Mouse (Mus musculus): ENCODE data around the gene Pik3c2b. TPM values are rescaled to one million over a fixed set of nuclear protein-coding genes. Genes with fewer than 3 reads are reported as not detected.

The Pik3c2b gene
- polyA plus RNA-seq, 1 experiment from 2014 or later: 8.0 TPM

- H3K9ac ChIP-seq: no peak overlapping the region; the same call in none of the 2 replicates
- no peaks in the 10 kb centered on the region for H3K9me3 ChIP-seq (replicated peaks)
- WGBS: 37% methylated on average over 11 of the region's 11 CpGs
- peaks cover 32% of the 10 kb centered on the region for H3K4me1 ChIP-seq (replicated peaks)
- H3K4me3 ChIP-seq: peak overlapping the region; percentile 27
- H3K4me2 ChIP-seq: peak overlapping the region; percentile 57
- peak overlapping the region; percentile 86 for H3K27ac ChIP-seq
- H3K27me3 ChIP-seq: no peaks in the 10 kb centered on the region
- peaks cover 42% of the 10 kb centered on the region for H3K36me3 ChIP-seq
- ATAC-seq (replicated peaks; ENCODE audit: insufficient number of reproducible peaks, insufficient read depth, low FRiP score, low read depth): peak; percentile 77
Observed at GRCm38 (mm10) chr1:133083942-133084625, 38.6 kb downstream of the Pik3c2b start.

GRCm38 (mm10) chr1:133084708-133085416 lies 39.4 kb downstream of the Pik3c2b start:
- Histone ChIP-seq H3K9ac (no peak overlapping the region), H3K4me3 (no peak overlapping the region), H3K9me3 (replicated peaks) (no peaks in the 10 kb centered on the region), H3K36me3 (peaks cover 35% of the 10 kb centered on the region), H3K27ac (peak overlapping the region; percentile 86), H3K4me1 (replicated peaks) (peaks cover 32% of the 10 kb centered on the region), H3K4me2 (peak overlapping the region; percentile 57; the same call in 1 of the 2 replicates), H3K27me3 (no peaks in the 10 kb centered on the region)
- 73% methylated on average over 14 of the region's 14 CpGs for WGBS
- ATAC-seq (replicated peaks; ENCODE audit: insufficient number of reproducible peaks, insufficient read depth, low FRiP score, low read depth): no peak

GRCm38 (mm10) chr1:133085417-133085742 lies 39.9 kb downstream of the Pik3c2b start:
- H3K9ac ChIP-seq: no peak overlapping the region
- H3K4me2 ChIP-seq: no peak overlapping the region
- 87% methylated on average over 8 of the region's 8 CpGs for WGBS
- no peaks in the 10 kb centered on the region for H3K27me3 ChIP-seq
- no peaks in the 10 kb centered on the region for H3K9me3 ChIP-seq (replicated peaks)
- H3K36me3 ChIP-seq: peaks cover 38% of the 10 kb centered on the region
- H3K4me3 ChIP-seq: no peak overlapping the region
- peaks cover 32% of the 10 kb centered on the region for H3K4me1 ChIP-seq (replicated peaks)
- ATAC-seq (replicated peaks; ENCODE audit: insufficient number of reproducible peaks, insufficient read depth, low FRiP score, low read depth): no peak
- H3K27ac ChIP-seq: peak overlapping the region; percentile 86; the same call in 1 of the 2 replicates

GRCm38 (mm10) chr1:133086804-133087203 lies 41.3 kb downstream of the Pik3c2b start:
- Histone ChIP-seq H3K27me3 (no peaks in the 10 kb centered on the region), H3K4me2 (no peak overlapping the region), H3K9ac (no peak overlapping the region), H3K4me1 (replicated peaks) (peaks cover 32% of the 10 kb centered on the region), H3K36me3 (peaks cover 43% of the 10 kb centered on the region), H3K4me3 (no peak overlapping the region), H3K9me3 (replicated peaks) (no peaks in the 10 kb centered on the region), H3K27ac (no peak overlapping the region)
- WGBS: 83% methylated on average over 10 of the region's 10 CpGs
- ATAC-seq (replicated peaks; ENCODE audit: insufficient number of reproducible peaks, insufficient read depth, low FRiP score, low read depth): no peak

GRCm38 (mm10) chr1:133087206-133087905 lies 41.9 kb downstream of the Pik3c2b start:
- Histone ChIP-seq H3K4me3 (no peak overlapping the region), H3K9ac (no peak overlapping the region), H3K4me1 (replicated peaks) (peaks cover 32% of the 10 kb centered on the region), H3K27ac (0 out of 2 replicates have a peak overlapping the region, but pooled peaks have one; percentile 18), H3K27me3 (no peaks in the 10 kb centered on the region), H3K36me3 (peaks cover 38% of the 10 kb centered on the region), H3K4me2 (no peak overlapping the region), H3K9me3 (replicated peaks) (no peaks in the 10 kb centered on the region)
- 43% methylated on average over 7 of the region's 7 CpGs for WGBS
- no peak for ATAC-seq (replicated peaks; ENCODE audit: insufficient number of reproducible peaks, insufficient read depth, low FRiP score, low read depth)

GRCm38 (mm10) chr1:133088196-133088595 lies 42.7 kb downstream of the Pik3c2b start:
- H3K36me3 ChIP-seq: peaks cover 37% of the 10 kb centered on the region
- peaks cover 29% of the 10 kb centered on the region for H3K4me1 ChIP-seq (replicated peaks)
- H3K27me3 ChIP-seq: no peaks in the 10 kb centered on the region
- no peak overlapping the region for H3K9ac ChIP-seq
- H3K9me3 ChIP-seq (replicated peaks): no peaks in the 10 kb centered on the region
- 82% methylated on average over 10 of the region's 10 CpGs for WGBS
- H3K4me3 ChIP-seq: no peak overlapping the region
- H3K4me2 ChIP-seq: no peak overlapping the region
- no peak for ATAC-seq (replicated peaks; ENCODE audit: insufficient number of reproducible peaks, insufficient read depth, low FRiP score, low read depth)
- H3K27ac ChIP-seq: no peak overlapping the region

- Histone ChIP-seq H3K4me3 (no peak overlapping the region), H3K4me2 (no peak overlapping the region), H3K9ac (no peak overlapping the region), H3K36me3 (peaks cover 46% of the 10 kb centered on the region), H3K27ac (no peak overlapping the region), H3K27me3 (no peaks in the 10 kb centered on the region), H3K9me3 (replicated peaks) (no peaks in the 10 kb centered on the region), H3K4me1 (replicated peaks) (peaks cover 17% of the 10 kb centered on the region)
- 83% methylated on average over 4 of the region's 4 CpGs for WGBS
- no peak for ATAC-seq (replicated peaks; ENCODE audit: insufficient number of reproducible peaks, insufficient read depth, low FRiP score, low read depth)
Observed at GRCm38 (mm10) chr1:133089415-133089814, 43.9 kb downstream of the Pik3c2b start.

- Histone ChIP-seq H3K4me1 (replicated peaks) (peaks cover 5% of the 10 kb centered on the region), H3K27me3 (no peaks in the 10 kb centered on the region), H3K9me3 (replicated peaks) (no peaks in the 10 kb centered on the region), H3K36me3 (peaks cover 59% of the 10 kb centered on the region), H3K4me3 (no peak overlapping the region), H3K4me2 (no peak overlapping the region), H3K9ac (no peak overlapping the region), H3K27ac (no peak overlapping the region)
- 75% methylated on average over 6 of the region's 6 CpGs for WGBS
- ATAC-seq (replicated peaks; ENCODE audit: insufficient number of reproducible peaks, insufficient read depth, low FRiP score, low read depth): no peak
Observed at GRCm38 (mm10) chr1:133090641-133091040, 45.2 kb downstream of the Pik3c2b start.

GRCm38 (mm10) chr1:133091483-133091882 lies 46.0 kb downstream of the Pik3c2b start:
- Histone ChIP-seq H3K27ac (no peak overlapping the region), H3K36me3 (peaks cover 64% of the 10 kb centered on the region), H3K4me1 (replicated peaks) (peaks cover 4% of the 10 kb centered on the region), H3K9me3 (replicated peaks) (no peaks in the 10 kb centered on the region), H3K9ac (no peak overlapping the region), H3K4me3 (no peak overlapping the region), H3K27me3 (no peaks in the 10 kb centered on the region), H3K4me2 (no peak overlapping the region)
- 85% methylated on average over 8 of the region's 8 CpGs for WGBS
- ATAC-seq (replicated peaks; ENCODE audit: insufficient number of reproducible peaks, insufficient read depth, low FRiP score, low read depth): no peak

GRCm38 (mm10) chr1:133093719-133094118 lies 48.3 kb downstream of the Pik3c2b start:
- ATAC-seq (replicated peaks; ENCODE audit: insufficient number of reproducible peaks, insufficient read depth, low FRiP score, low read depth): no peak
- Histone ChIP-seq H3K4me1 (replicated peaks) (no peaks in the 10 kb centered on the region), H3K4me2 (no peak overlapping the region), H3K27me3 (no peaks in the 10 kb centered on the region), H3K27ac (no peak overlapping the region), H3K9me3 (replicated peaks) (no peaks in the 10 kb centered on the region), H3K9ac (no peak overlapping the region), H3K4me3 (no peak overlapping the region), H3K36me3 (peaks cover 72% of the 10 kb centered on the region)
- 87% methylated on average over 7 of the region's 7 CpGs for WGBS

GRCm38 (mm10) chr1:133100980-133101798 lies 55.7 kb downstream of the Pik3c2b start:
- H3K36me3 ChIP-seq: peaks cover 90% of the 10 kb centered on the region
- ATAC-seq (replicated peaks; ENCODE audit: insufficient number of reproducible peaks, insufficient read depth, low FRiP score, low read depth): peak; percentile 45; the same call in 1 of the 2 replicates
- 39% methylated on average over 17 of the region's 17 CpGs for WGBS

More at GRCm38 (mm10) chr1:133100980-133101798, 55.7 kb downstream of the Pik3c2b start:
- Histone ChIP-seq H3K4me3 (no peak overlapping the region), H3K9ac (no peak overlapping the region), H3K27me3 (no peaks in the 10 kb centered on the region), H3K9me3 (replicated peaks) (no peaks in the 10 kb centered on the region), H3K4me1 (replicated peaks) (0 out of 2 replicates have a peak, but pooled peaks cover 3% of the 10 kb centered on the region), H3K27ac (no peak overlapping the region), H3K4me2 (no peak overlapping the region)

All from heart, embryonic 15.5 days (tissue).